In genomic region chr11:116400560-116400959, GRCm38 (mm10) we compare ENCODE assay signal across 12 mouse cellular contexts. TPM values are rescaled to one million over a fixed set of nuclear protein-coding genes. Genes with fewer than 3 reads are reported as not detected.
DNase-seq lines count a peak whose midpoint lies in the region; ATAC-seq and TF ChIP-seq lines count a peak whose summit lies in the region.
"Had no signal": no experiment of that assay in that cellular context is flagged by ENCODE, and none has a peak within 500 bp of the region (broad histone marks: within the 10 kb centered on the region; RNA-seq: fewer than 3 reads in every experiment).

No protein-coding gene starts in this region.

- peak overlapping the region; percentile 28; the same call in 1 of the 2 replicates for H3K27ac ChIP-seq in hindbrain, embryonic 15.5 days (replicated peaks)
- H3K27ac ChIP-seq in hindbrain, embryonic 10.5 days: no peak overlapping the region
- no peak overlapping the region for H3K27ac ChIP-seq in thymus, adult 2 months (ENCODE audit: control insufficient read depth, insufficient read depth, low read length)
- peak overlapping the region; percentile 20 for H3K27ac ChIP-seq in intestine, embryonic 14.5 days (ENCODE audit: low read depth)

- 68% methylated on average over 4 of the region's 4 CpGs for WGBS in hindbrain, embryonic 15.5 days
- WGBS in hindbrain, embryonic 10.5 days: 80% methylated on average over 4 of the region's 4 CpGs
- 3% methylated on average over 4 of the region's 4 CpGs for WGBS in thymus, adult 2 months
- 12% methylated on average over 4 of the region's 4 CpGs for WGBS in intestine, embryonic 14.5 days

- no peaks in the 10 kb centered on the region for H3K27me3 ChIP-seq in hindbrain, embryonic 15.5 days
- H3K27me3 ChIP-seq in hindbrain, embryonic 10.5 days (ENCODE audit: insufficient read depth, poor library complexity, severe bottlenecking): no peaks in the 10 kb centered on the region
- H3K27me3 ChIP-seq in thymus, adult 2 months (ENCODE audit: control insufficient read depth, insufficient read depth, low read length): no peaks in the 10 kb centered on the region
- H3K27me3 ChIP-seq in intestine, embryonic 14.5 days (replicated peaks; ENCODE audit: control insufficient read depth, insufficient read depth, low read length): no peaks in the 10 kb centered on the region

- TF ChIP-seq CTCF in thymus, adult 2 months (IDR thresholded peaks at IDR 0.05; ENCODE audit: borderline replicate concordance, control insufficient read depth, extremely low read depth, insufficient read depth, low read length, poor library complexity): no peak

- no peak overlapping the region for H3K4me3 ChIP-seq in hindbrain, embryonic 15.5 days
- H3K4me3 ChIP-seq in hindbrain, embryonic 10.5 days: no peak overlapping the region
- no peak overlapping the region for H3K4me3 ChIP-seq in thymus, adult 2 months (ENCODE audit: control insufficient read depth, insufficient read depth, low read length)
- no peak overlapping the region for H3K4me3 ChIP-seq in intestine, embryonic 14.5 days (ENCODE audit: low read depth, low read length)
- H3K4me3 ChIP-seq: erythroblast, embryonic 14.5 days had no signal

- DNase-seq in hindbrain, embryonic 10.5 days (ENCODE audit: low spot score): no peak
- DNase-seq in thymus, postnatal 25 days: peak; percentile 21
- DNase-seq in thymus, adult 2 months: no peak
- no peak for DNase-seq in intestine, embryonic 14.5 days (ENCODE audit: low spot score)
- no peak for DNase-seq in cerebellum, adult 9-10 months
- no peak for DNase-seq in lung, postnatal 14 days
- DNase-seq: right cerebral cortex, postnatal 25 days had no signal

- H3K4me2 ChIP-seq in hindbrain, embryonic 15.5 days: no peak overlapping the region
- H3K4me2 ChIP-seq in intestine, embryonic 14.5 days (ENCODE audit: low read length): no peak overlapping the region

- no peak for TF ChIP-seq POLR2A in thymus, adult 2 months (IDR thresholded peaks at IDR 0.05; ENCODE audit: control insufficient read depth, extremely low read depth, insufficient read depth, low read length, poor library complexity)

- H3K9me3 ChIP-seq in hindbrain, embryonic 15.5 days: no peaks in the 10 kb centered on the region
- no peaks in the 10 kb centered on the region for H3K9me3 ChIP-seq in hindbrain, embryonic 10.5 days
- H3K9me3 ChIP-seq in intestine, embryonic 14.5 days (ENCODE audit: control insufficient read depth, low read length): no peaks in the 10 kb centered on the region
- H3K9me3 ChIP-seq: G1E had no signal

- peaks cover 13% of the 10 kb centered on the region; the same call in 1 of the 2 replicates for H3K36me3 ChIP-seq in hindbrain, embryonic 15.5 days
- H3K36me3 ChIP-seq in hindbrain, embryonic 10.5 days: peaks cover 26% of the 10 kb centered on the region
- H3K36me3 ChIP-seq in thymus, adult 2 months (ENCODE audit: control insufficient read depth, insufficient read depth, low read length): peaks cover 9% of the 10 kb centered on the region
- peaks cover 17% of the 10 kb centered on the region for H3K36me3 ChIP-seq in intestine, embryonic 14.5 days (ENCODE audit: control insufficient read depth, insufficient read depth, low read length)

- no peak for ATAC-seq in hindbrain, embryonic 15.5 days (ENCODE audit: low FRiP score, low read depth)
- ATAC-seq in intestine, embryonic 14.5 days (replicated peaks; ENCODE audit: low FRiP score, low TSS enrichment, low read depth): no peak
- ATAC-seq in megakaryocyte progenitor cell, adult 5-6 weeks (replicated peaks; ENCODE audit: poor library complexity): peak; percentile 52; the same call in 1 of the 2 replicates
- ATAC-seq: activated CD4-positive, CD25-positive, alpha-beta regulatory T cell, adult 4 months had no signal

- 0 out of 2 replicates have a peak, but pooled peaks cover 4% of the 10 kb centered on the region for H3K4me1 ChIP-seq in hindbrain, embryonic 15.5 days (replicated peaks)
- H3K4me1 ChIP-seq in hindbrain, embryonic 10.5 days (replicated peaks): 0 out of 2 replicates have a peak, but pooled peaks cover 4% of the 10 kb centered on the region
- peaks cover 13% of the 10 kb centered on the region for H3K4me1 ChIP-seq in thymus, adult 2 months (replicated peaks; ENCODE audit: control insufficient read depth, insufficient read depth, low read length)
- H3K4me1 ChIP-seq in intestine, embryonic 14.5 days (replicated peaks; ENCODE audit: control insufficient read depth, insufficient read depth, low read length): peaks cover 3% of the 10 kb centered on the region; the same call in 1 of the 2 replicates

- no peak overlapping the region for H3K9ac ChIP-seq in hindbrain, embryonic 15.5 days
- H3K9ac ChIP-seq in intestine, embryonic 14.5 days (ENCODE audit: low read length): no peak overlapping the region; the same call in 1 of the 2 replicates

RNA-seq across cellular contexts. Expression of gene Rnf157, which starts 12.3 kb away (rescaled TPM):
- 69.8 and 78.1 TPM in 2 replicates for polyA plus RNA-seq in hindbrain, embryonic 15.5 days (2015; fragmentation: Nextera tagmentation; extraction: Ambion mirVana)
- 9.5 and 16.9 TPM in 2 replicates for polyA plus RNA-seq in hindbrain, embryonic 10.5 days (2016; fragmentation: Nextera tagmentation; extraction: Ambion mirVana)
- polyA plus RNA-seq in thymus, adult 2 months (2012; rRNA removed): 98.7 and 119 TPM in 2 replicates
- 14.6 and 19.9 TPM in 2 replicates for polyA plus RNA-seq in intestine, embryonic 14.5 days (2014; fragmentation: Nextera tagmentation; extraction: Ambion mirVana)
- 7.1 and 7.6 TPM in 2 replicates for total RNA-seq in megakaryocyte progenitor cell, adult 5-6 weeks (2015)
- 5.5 and 7.6 TPM in 2 replicates for total RNA-seq in megakaryocyte progenitor cell, adult 5-6 weeks (2017)
- polyA plus RNA-seq: erythroblast, embryonic 14.5 days had no signal

RNA-seq across cellular contexts. Expression of gene Ubald2, which starts 33.3 kb away (rescaled TPM):
- polyA plus RNA-seq in hindbrain, embryonic 15.5 days (2015; fragmentation: Nextera tagmentation; extraction: Ambion mirVana): 42.7 and 44.3 TPM in 2 replicates
- 45.8 and 84.5 TPM in 2 replicates for polyA plus RNA-seq in hindbrain, embryonic 10.5 days (2016; fragmentation: Nextera tagmentation; extraction: Ambion mirVana)
- polyA plus RNA-seq in thymus, adult 2 months (2012; rRNA removed): 558 and 566 TPM in 2 replicates
- 76.2 and 78.5 TPM in 2 replicates for polyA plus RNA-seq in intestine, embryonic 14.5 days (2014; fragmentation: Nextera tagmentation; extraction: Ambion mirVana)
- 74.1 and 75.9 TPM in 2 replicates for total RNA-seq in megakaryocyte progenitor cell, adult 5-6 weeks (2015)
- total RNA-seq in megakaryocyte progenitor cell, adult 5-6 weeks (2017): 71.7 and 76.0 TPM in 2 replicates

Comparison
In these comparisons a context has a peak if more than half of its experiments do, and no peak if none do; other contexts are left out.
1. H3K27ac ChIP-seq: peak in hindbrain, embryonic 15.5 days (single experiment) and intestine, embryonic 14.5 days (single experiment); none in hindbrain, embryonic 10.5 days (single experiment) and thymus, adult 2 months (single experiment).